Mouse (Mus musculus) megakaryocyte, embryonic 14.5 days (primary cell): Measurements from ENCODE around the gene Zfp629.

ENCODE experiments used
- FLI1 ChIP-seq: IDR thresholded peaks from 2 replicates; pipeline ENCODE4 v1.6.1; 2012; ENCODE audit warnings: low read length, inconsistent platforms, mixed read lengths
- GATA1 ChIP-seq: IDR thresholded peaks from 3 replicates; pipeline ENCODE4 v1.6.1; 2012; ENCODE audit warnings: mixed read lengths, low read length, inconsistent platforms, borderline replicate concordance

DNA sequence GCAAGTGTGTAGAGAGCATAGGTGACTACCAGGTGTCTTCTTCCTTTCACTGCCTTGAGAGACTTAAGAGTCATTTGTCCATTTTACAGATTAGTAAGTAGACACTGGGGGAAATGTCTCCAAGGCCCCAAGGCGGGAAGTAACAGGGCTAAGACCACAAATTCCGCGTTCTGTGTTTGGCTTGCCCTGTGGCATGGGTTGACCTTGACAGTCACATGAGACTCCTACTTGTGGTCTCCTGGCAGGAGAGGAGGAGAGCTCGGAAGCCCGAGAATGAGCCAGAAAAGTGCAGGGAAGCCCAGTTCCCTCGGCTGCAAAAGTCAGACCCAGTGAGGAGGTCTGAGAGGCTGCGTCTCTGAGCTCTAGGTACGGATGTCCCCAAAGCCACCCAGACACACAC is 2.1 kb downstream of the Zfp629 start:
- TF ChIP-seq GATA1 (no peak), FLI1 (no peak)
